Mouse (Mus musculus) inflammation-experienced regulatory T-cells, adult 6 months (primary cell): ENCODE data around the gene P3h1. TPM values are rescaled to one million over a fixed set of nuclear protein-coding genes. Genes with fewer than 3 reads are reported as not detected.

Source experiments
- ATAC-seq: one replicate; pipeline ENCODE4 v1.8.0; 2017
- polyA plus RNA-seq, 3 experiments: library from polyadenylated mRNA; unstranded; fragments of 100-300 nt; shearing (Covaris generic); gene quantifications; one replicate each; pipeline ENCODE4 v1.2.1; 2017

P3h1 gene
- polyA plus RNA-seq, 3 experiments from 2014 or later, result 0.70 to 2.3 (median 1.7) TPM

DNA sequence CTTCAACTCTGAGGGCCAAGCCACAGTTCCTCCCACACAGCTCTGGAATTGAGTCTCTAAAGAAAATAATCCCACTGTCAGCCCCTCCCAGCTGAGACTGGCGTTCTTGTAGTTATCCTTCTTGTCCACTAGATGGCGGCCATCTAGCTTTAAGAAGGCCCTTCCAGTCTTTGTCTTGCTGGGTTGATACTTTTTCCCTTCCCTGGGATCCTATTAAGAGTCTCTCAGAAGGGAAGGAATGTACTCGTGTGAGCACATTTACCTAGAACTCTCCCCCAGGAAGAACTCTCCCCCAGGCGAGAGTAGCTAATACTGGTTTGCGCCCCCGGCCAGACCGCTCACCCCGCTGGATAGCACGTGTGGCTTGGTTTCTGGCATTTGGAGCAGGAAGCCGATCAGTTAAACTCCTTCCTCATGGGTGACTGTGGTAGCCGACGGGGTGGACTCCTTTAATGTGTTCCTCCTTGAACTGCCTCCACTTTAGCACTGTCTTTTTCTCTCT lies 6.5 kb downstream of the P3h1 start:
- peak; percentile 94 for ATAC-seq

GRCm38 (mm10) chr4:119241664-119242063 lies 8.9 kb downstream of the P3h1 start:
- ATAC-seq, result no peak

- ATAC-seq, result no peak
Observed at GRCm38 (mm10) chr4:119242571-119242970, 9.9 kb downstream of the P3h1 start.

- ATAC-seq, result no peak
Observed at GRCm38 (mm10) chr4:119244468-119245240, 11.9 kb downstream of the P3h1 start.

DNA sequence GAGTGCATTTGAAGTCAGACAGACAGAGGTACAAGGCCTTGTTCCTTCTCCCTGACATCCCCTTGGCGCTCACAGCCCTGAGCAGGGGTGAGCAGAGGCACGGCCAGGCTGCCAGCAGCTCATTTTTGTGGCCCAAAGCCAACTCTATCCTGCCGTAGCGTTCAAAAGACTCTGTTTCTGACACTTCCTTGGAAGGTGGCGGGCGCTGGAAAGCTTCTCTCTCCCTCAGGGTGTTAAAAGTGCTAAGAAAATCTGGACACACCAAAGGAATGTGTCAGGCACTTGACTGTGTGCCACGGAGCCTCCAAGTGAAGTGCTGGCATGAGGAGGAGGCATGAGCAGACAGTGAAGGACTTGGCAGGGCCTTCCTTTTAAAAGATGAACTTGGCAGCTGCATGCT lies 12.8 kb downstream of the P3h1 start:
- no peak for ATAC-seq

- ATAC-seq, result no peak
Observed at GRCm38 (mm10) chr4:119245961-119246360, 13.2 kb downstream of the P3h1 start.

- ATAC-seq, result no peak
Observed at GRCm38 (mm10) chr4:119246688-119247225, 14.0 kb downstream of the P3h1 start.

DNA sequence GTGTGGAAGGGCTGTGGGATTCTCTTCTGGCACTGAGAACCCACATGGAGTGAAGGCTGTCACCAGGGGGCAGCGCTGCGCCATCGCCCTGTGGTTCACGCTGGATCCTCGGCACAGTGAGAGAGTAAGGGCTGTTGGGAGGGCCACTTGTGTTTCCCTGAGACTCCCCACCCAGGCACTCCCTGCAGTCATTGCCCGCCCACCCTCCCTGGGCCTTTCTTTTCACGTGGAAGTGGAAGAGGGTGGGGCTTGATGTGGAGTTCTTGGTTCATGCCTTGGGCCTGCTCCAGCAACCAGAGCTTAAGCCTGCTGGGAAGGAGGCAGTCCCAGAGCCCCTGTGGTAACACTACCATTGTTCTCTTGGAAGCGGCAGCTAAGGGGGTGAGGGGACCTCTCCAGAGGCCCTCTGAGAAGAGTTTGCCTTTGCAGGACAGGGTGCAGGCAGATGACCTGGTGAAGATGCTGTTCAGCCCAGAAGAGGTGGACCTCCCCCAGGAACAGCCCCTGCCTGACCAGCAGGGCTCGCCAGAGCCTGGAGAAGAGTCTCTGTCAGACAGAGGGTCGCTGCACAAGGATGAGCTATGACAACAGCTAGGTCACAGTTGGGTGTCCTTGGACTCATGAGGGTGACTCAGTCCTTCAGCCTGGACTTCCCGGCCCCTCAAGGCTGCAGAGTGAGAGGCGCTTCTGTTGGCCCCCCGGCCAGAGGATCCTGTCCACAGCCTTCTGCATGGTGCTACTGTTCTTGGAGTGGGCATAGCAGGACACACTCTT lies 14.9 kb downstream of the P3h1 start:
- ATAC-seq, result peak; percentile 64

DNA sequence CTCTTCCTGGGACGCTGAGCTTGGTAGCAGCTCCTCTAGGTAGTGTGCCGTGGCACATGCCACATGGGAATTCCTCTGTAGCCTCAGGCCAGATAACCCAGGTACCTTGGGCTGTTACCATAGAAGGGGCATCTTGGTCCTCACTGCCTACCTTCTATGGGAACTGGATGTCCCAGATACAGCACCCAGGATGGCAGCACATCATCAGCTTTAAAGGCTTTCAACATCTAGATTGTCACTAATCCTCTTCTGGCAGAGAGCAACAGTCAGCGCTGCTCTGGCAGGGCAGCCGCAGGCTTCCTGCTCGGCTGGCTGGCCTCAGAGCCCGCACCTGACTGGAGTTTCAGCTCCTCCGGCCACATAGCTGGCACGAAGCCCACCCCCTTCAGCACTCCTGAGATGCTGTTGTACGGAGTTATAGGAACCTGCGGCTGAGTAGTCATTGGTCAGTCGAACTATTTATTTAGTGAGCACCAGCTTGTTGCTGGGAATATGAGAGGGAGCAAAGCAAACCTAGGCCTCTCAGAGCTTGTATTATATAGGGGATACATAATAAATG lies 15.8 kb downstream of the P3h1 start:
- no peak for ATAC-seq

- no peak for ATAC-seq
Observed at GRCm38 (mm10) chr4:119252025-119252808, 19.5 kb downstream of the P3h1 start.

DNA sequence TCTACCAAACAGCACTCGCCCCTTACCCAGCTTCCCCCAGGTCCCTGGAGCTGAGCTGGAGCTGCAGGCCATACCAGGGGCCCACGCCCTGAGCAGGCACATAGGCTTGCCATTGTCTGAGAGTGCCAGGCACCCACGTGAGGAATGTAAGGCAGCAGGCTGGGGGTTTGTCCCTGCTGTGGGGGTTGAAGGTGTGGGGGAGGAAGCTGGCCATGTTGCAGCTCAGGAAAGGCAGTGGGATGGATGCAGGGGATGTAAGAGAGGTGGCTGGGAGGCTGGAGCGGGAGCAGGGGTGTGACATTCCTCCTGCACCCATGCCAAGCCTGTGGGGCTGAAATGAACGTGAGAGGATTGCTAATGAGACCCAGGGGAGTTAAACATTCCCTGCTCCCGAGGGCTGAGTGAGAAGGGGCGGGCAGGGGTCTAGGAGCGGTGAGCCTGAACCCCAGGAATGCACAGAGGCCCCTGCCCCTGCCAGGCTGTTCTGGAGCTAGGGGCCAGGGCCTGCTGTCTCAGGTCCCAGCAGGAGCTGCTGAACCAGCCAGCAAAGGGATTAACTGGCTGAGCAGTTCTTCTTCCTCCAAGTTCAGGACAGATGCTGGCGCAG lies 21.4 kb downstream of the P3h1 start:
- no peak for ATAC-seq

DNA sequence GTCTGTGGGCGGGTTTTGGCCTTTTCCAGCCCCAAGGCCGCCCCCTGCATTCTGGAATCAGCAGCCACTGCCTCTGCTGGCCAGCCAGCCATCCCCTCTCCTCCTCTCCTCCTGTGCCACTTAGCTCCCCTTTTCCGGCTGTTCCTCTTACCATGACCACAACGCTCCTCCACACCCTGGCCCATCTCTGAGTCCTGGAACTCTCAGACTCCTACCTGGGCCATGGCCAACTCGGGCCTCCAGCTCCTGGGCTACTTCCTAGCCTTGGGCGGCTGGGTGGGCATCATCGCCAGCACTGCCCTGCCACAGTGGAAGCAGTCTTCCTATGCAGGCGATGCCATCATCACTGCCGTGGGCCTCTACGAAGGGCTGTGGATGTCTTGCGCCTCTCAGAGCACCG lies 22.6 kb downstream of the P3h1 start, which contains the start of gene Cldn19:
Gene Cldn19 (plus strand): TSS at position 64 of the 400 bp plus-strand sequence.
- no peak for ATAC-seq

DNA sequence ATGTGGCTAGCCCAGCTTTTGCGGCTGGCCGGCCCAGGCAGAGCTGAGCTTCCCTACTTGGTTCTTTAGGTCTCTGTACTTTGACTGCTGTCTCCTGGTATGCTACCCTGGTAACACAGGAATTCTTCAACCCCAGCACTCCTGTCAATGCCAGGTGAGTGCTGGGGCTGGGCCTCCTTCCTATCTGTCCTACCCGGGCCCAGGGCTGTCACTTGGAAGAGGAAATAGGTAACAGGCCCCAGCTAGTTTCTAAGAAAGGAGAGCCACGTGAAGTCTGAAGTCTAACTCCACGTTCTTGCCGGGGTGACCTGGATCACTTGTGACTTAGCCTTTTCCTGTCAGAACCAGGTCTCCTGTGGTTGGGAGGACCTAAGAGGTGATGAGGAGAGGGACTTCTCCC lies 24.4 kb downstream of the P3h1 start:
- no peak for ATAC-seq

- no peak for ATAC-seq
Observed at GRCm38 (mm10) chr4:119259344-119260254, 26.9 kb downstream of the P3h1 start.

GRCm38 (mm10) chr4:119261087-119261713 lies 28.5 kb downstream of the P3h1 start:
- no peak for ATAC-seq

- no peak for ATAC-seq
Observed at GRCm38 (mm10) chr4:119262483-119262882, 29.8 kb downstream of the P3h1 start.

GRCm38 (mm10) chr4:119263459-119263858 lies 30.7 kb downstream of the P3h1 start:
- ATAC-seq, result no peak

DNA sequence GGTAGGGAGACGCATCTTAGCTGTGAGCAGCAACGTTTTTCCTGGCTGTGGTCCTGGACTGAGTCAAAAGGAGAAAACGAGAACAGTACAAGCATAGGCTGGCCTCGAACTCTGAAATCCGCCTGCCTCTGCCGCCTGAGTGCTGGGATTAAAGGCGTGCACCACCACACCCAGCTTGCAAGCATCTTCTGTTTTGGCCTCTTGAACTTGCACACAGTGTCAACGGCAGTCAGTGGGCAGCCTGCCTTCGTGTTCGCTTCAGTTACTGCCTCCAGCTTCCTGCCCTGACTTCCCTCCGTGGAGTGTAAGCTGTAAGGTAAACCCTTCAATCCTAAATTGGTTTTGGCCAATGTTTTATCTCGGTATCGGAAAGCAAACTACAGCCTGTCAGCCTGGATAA lies 33.9 kb downstream of the P3h1 start:
- ATAC-seq, result no peak

DNA sequence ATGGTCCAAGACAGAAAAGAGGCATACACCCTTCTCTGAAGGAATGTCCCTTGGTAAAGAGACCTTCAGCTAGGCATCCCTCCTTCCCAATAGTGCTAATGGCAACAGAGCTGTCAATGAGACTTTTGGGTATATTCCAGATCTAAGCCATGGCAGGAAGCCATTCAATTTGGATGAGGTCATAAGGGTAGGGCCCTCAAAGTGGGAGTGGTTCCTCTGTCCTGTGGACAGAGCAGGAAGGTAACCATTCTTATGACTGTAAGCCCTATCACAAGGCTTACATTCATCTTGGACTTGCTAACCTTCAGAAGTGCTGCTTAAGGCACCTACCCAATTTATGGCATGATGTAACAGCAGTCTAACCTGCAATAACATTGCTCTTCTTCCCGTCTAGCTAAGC lies 41.9 kb downstream of the P3h1 start:
- ATAC-seq, result no peak

DNA sequence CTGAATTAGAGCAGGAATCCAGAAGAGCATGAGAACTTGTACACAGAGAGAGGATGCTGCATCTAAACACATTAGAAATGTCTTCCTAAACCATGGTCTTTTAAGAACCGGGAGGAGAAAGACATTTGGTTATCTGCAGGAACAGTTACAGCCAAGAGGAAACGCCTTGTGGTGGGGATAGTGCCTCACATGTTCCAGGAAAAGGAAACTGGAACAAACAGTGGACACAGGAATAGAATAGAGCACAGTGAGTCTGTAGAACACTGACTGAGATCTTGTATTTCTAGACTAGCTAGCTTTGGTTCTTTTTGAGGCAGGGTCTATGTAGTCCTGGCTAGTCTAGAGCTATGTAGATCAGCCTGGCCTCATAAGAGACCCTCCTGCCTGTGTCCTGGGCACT lies 42.5 kb downstream of the P3h1 start:
- ATAC-seq, result no peak
